Mouse (Mus musculus): Measurements from ENCODE around the gene Tnnc1.

The Tnnc1 gene

GRCm38 (mm10) chr14:31184195-31184594 is 23.9 kb upstream of the Tnnc1 start:
- DNase-seq = no peak

GRCm38 (mm10) chr14:31186656-31187055 is 21.5 kb upstream of the Tnnc1 start:
- DNase-seq = no peak

GRCm38 (mm10) chr14:31188771-31189181 is 19.3 kb upstream of the Tnnc1 start:
- no peak for DNase-seq

- DNase-seq = no peak
Observed at GRCm38 (mm10) chr14:31189348-31189747, 18.8 kb upstream of the Tnnc1 start.

- peak in 1 of 2 experiments; percentile 44 for DNase-seq
Observed at GRCm38 (mm10) chr14:31191936-31192335, 16.2 kb upstream of the Tnnc1 start.

- peak in 1 of 2 experiments; percentile 34 for DNase-seq
Observed at GRCm38 (mm10) chr14:31193791-31194190, 14.3 kb upstream of the Tnnc1 start.

GRCm38 (mm10) chr14:31194441-31194840 is 13.7 kb upstream of the Tnnc1 start:
- DNase-seq = no peak

- DNase-seq = peak; percentile 67 to 78
Observed at GRCm38 (mm10) chr14:31194891-31195513, 13.1 kb upstream of the Tnnc1 start.

GRCm38 (mm10) chr14:31195521-31195920 is 12.6 kb upstream of the Tnnc1 start:
- no peak for DNase-seq

GRCm38 (mm10) chr14:31195968-31196367 is 12.1 kb upstream of the Tnnc1 start:
- DNase-seq = peak; percentile 66 to 69

- peak; percentile 43 to 55 for DNase-seq
Observed at GRCm38 (mm10) chr14:31197547-31198516, 10.3 kb upstream of the Tnnc1 start.

GRCm38 (mm10) chr14:31199599-31199998 is 8.5 kb upstream of the Tnnc1 start:
- DNase-seq = no peak

- no peak for DNase-seq
Observed at GRCm38 (mm10) chr14:31200038-31200437, 8.1 kb upstream of the Tnnc1 start.

- DNase-seq = no peak
Observed at GRCm38 (mm10) chr14:31204844-31205243, 3.3 kb upstream of the Tnnc1 start.

- peak in 1 of 2 experiments; percentile 34 for DNase-seq
Observed at GRCm38 (mm10) chr14:31205244-31205561, 2.9 kb upstream of the Tnnc1 start.

- DNase-seq = peak; percentile 52 to 70
Observed at GRCm38 (mm10) chr14:31205562-31206467, 2.3 kb upstream of the Tnnc1 start.

GRCm38 (mm10) chr14:31206472-31206981 is 1.6 kb upstream of the Tnnc1 start:
- peak; percentile 96 to 98 for DNase-seq

GRCm38 (mm10) chr14:31207070-31207830 is 862 bp upstream of the Tnnc1 start:
- peak in 1 of 2 experiments; percentile 47 for DNase-seq

- DNase-seq = no peak
Observed at GRCm38 (mm10) chr14:31209133-31209557, 1.0 kb downstream of the Tnnc1 start.

GRCm38 (mm10) chr14:31211854-31212253 is 3.7 kb downstream of the Tnnc1 start:
- no peak for DNase-seq

- no peak for DNase-seq
Observed at GRCm38 (mm10) chr14:31212499-31212898, 4.4 kb downstream of the Tnnc1 start.

GRCm38 (mm10) chr14:31213868-31214267 is 5.8 kb downstream of the Tnnc1 start:
- no peak for DNase-seq

Data from cerebellum, adult 18-20 months (tissue).